Mouse (Mus musculus) kidney, postnatal 0 days (tissue): ENCODE measurements around the gene Olfr839-ps1. TPM values are rescaled to one million over a fixed set of nuclear protein-coding genes. Genes with fewer than 3 reads are reported as not detected.

Experiments used
- ATAC-seq: fragments of 200-750 bp; cut with Nextera tagmentation; replicated peaks from 2 replicates; pipeline ENCODE4 v1.8.0; 2017; ENCODE audit warnings: low read depth, moderate number of reproducible peaks, moderate TSS enrichment, moderate library complexity; ENCODE audit not compliant: low FRiP score
- DNase-seq: peaks from one replicate; pipeline ENCODE4 v3.0.0-alpha.2; 2016; ENCODE audit warnings: low spot score
- H3K27ac ChIP-seq: fragments of 300-500 bp; sonication (generic); 2 replicates; pipeline ENCODE4 v1.5.1; 2014; ENCODE audit warnings: mild to moderate bottlenecking
- H3K27me3 ChIP-seq: fragments of 300-500 bp; sonication (generic); 2 replicates; pipeline ENCODE4 v1.6.1; 2014; ENCODE audit warnings: low read length, mixed read lengths; ENCODE audit not compliant: insufficient read depth
- H3K36me3 ChIP-seq: fragments of 300-500 bp; sonication (generic); 2 replicates; pipeline ENCODE4 v1.6.1; 2014; ENCODE audit warnings: low read length, mixed read lengths; ENCODE audit not compliant: insufficient read depth
- H3K4me1 ChIP-seq: fragments of 300-500 bp; sonication (generic); replicated peaks from 2 replicates; pipeline ENCODE4 v1.6.1; 2014; ENCODE audit warnings: antibody characterized with exemption, low read length, mixed read lengths; ENCODE audit not compliant: insufficient read depth
- H3K4me2 ChIP-seq: fragments of 300-500 bp; sonication (generic); 2 replicates; pipeline ENCODE4 v1.6.1; 2014; ENCODE audit warnings: mild to moderate bottlenecking, low read length, moderate library complexity, mixed read lengths
- H3K4me3 ChIP-seq: fragments of 300-500 bp; sonication (generic); replicated peaks from 2 replicates; pipeline ENCODE4 v1.5.1; 2014; ENCODE audit warnings: low read depth, low read length
- H3K9ac ChIP-seq: fragments of 300-500 bp; sonication (generic); 2 replicates; pipeline ENCODE4 v1.6.1; 2014; ENCODE audit warnings: low read depth, low read length
- H3K9me3 ChIP-seq: fragments of 300-500 bp; sonication (generic); replicated peaks from 2 replicates; pipeline ENCODE4 v1.6.1; 2016; ENCODE audit warnings: low read length, inconsistent platforms, mixed read lengths
- CTCF ChIP-seq: IDR thresholded peaks from 2 replicates; pipeline ENCODE4 v1.5.1; 2016; ENCODE audit warnings: antibody characterized with exemption, low read depth, mild to moderate bottlenecking, moderate library complexity
- WGBS: fragments of 180-500 bp; shearing (Covaris S2); extraction: QIAGEN DNeasy Blood & Tissue Kit; methylation state at CpG from one replicate; pipeline ENCODE4 v1.1.7; 2014; 5-methylcytosine and 5-hydroxymethylcytosine counted together
- polyA plus RNA-seq: library from polyadenylated mRNA; unstranded; fragments of >200 nt; fragmentation: Nextera tagmentation; extraction: Ambion mirVana; gene quantifications from 2 replicates; pipeline ENCODE4 v1.2.1, GENCODE M21; 2015

Olfr839-ps1 gene
- not detected in 2 replicates for polyA plus RNA-seq

DNA sequence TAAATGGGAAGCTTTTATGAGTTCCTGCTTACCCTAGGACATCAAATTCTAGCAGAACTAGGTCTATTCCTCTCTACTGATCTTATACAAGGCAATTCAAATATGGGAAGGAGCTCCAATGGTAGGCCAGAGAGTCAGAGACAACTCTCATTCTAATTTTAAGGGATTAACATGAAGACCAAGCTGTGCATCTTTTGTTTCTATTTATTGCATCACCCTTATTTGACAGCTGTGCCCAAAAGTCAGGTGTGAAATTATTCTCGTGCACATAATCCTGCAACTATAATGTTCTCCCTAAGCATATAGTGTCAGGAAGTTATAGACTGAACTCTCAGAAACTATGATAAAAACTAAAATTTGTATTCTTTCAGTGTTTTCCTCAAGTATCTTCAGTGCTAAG lies at the start of gene Olfr839-ps1:
TSS of gene Olfr839-ps1 (minus strand) at position 101 of the 400 bp plus-strand sequence.
- no peak for DNase-seq
- 73% methylated on average over 1 of the region's 1 CpGs for WGBS

DNA sequence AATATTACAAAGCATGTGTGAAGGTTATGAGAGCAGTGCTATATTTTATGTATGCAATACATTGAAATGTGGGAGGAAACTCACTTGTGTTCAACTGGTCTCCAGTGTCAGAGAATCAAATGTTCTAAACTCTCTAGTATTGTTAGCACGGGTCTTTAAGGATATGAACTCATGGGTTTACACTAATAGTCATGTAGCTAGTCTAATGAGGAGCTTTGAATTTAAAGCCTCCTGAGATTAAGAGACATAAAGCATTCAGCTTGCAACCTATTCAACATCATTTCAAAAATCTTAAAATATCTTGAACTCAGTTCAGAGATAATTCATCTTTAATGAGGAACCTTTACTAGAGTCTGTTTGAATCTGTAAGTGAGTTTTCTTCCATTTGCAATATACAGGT lies 41.1 kb downstream of the Olfr839-ps1 start, which contains the start of gene Olfr837:
TSS of gene Olfr837 (plus strand) at position 301 of the 400 bp plus-strand sequence.
- Histone ChIP-seq H3K4me1 (no peaks in the 10 kb centered on the region), H3K9me3 (no peaks in the 10 kb centered on the region), H3K4me3 (no peak within 1 kb of the TSS), H3K36me3 (no peaks in the 10 kb centered on the region), H3K27ac (no peak within 1 kb of the TSS), H3K9ac (no peak within 1 kb of the TSS), H3K4me2 (no peak within 1 kb of the TSS), H3K27me3 (no peaks in the 10 kb centered on the region)
- 83% methylated on average over 1 of the region's 1 CpGs for WGBS
- ATAC-seq (no peak), DNase-seq (no peak)
- no peak for TF ChIP-seq CTCF

More for the DNA sequence above, at the start of gene Olfr839-ps1:
- no peak for ATAC-seq
- Histone ChIP-seq H3K27ac (no peak within 1 kb of the TSS), H3K4me1 (no peaks in the 10 kb centered on the region), H3K4me2 (no peak within 1 kb of the TSS), H3K27me3 (no peaks in the 10 kb centered on the region), H3K4me3 (no peak within 1 kb of the TSS), H3K36me3 (no peaks in the 10 kb centered on the region), H3K9me3 (no peaks in the 10 kb centered on the region), H3K9ac (no peak within 1 kb of the TSS)
- TF ChIP-seq CTCF, result no peak

DNA sequence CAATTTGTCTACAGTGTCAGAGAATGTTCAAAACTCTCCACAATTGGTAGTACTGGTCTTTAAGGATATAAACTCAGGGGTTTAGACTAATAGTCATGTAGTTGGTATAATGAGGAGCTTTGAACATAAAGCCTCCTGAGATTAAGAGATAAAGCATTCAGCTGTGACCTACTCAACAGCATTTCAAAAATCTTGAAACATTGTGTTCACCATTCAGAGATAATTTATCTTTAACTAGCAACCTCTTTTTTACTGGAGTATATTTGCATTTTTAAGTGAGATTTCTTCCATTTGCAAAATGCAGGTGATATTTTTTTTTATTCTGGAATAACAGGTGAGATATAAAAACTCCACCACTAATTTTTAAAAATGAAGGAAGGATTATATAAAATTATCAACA lies 57.0 kb downstream of the Olfr839-ps1 start, which contains the start of gene Olfr836:
TSS of gene Olfr836 (plus strand) at position 301 of the 400 bp plus-strand sequence.
- Histone ChIP-seq H3K4me1 (no peaks in the 10 kb centered on the region), H3K4me3 (no peak within 1 kb of the TSS), H3K27ac (no peak within 1 kb of the TSS), H3K36me3 (no peaks in the 10 kb centered on the region), H3K27me3 (no peaks in the 10 kb centered on the region), H3K9ac (no peak within 1 kb of the TSS), H3K4me2 (no peak within 1 kb of the TSS), H3K9me3 (no peaks in the 10 kb centered on the region)
- no peak for TF ChIP-seq CTCF
- DNase-seq (no peak), ATAC-seq (no peak)

Other genes starting within 250 kb of the Olfr839-ps1 start
- gene Olfr832, start 240.2 kb downstream of the Olfr839-ps1 start, polyA plus RNA-seq, result 0.04 TPM in 1 of 2 replicates, not detected in the other
- not detected in 2 replicates for gene Olfr834, start 189.3 kb downstream of the Olfr839-ps1 start, polyA plus RNA-seq
- not detected in 2 replicates for gene Olfr835, start 144.6 kb downstream of the Olfr839-ps1 start, polyA plus RNA-seq
- gene Olfr836, start 56.9 kb downstream of the Olfr839-ps1 start, polyA plus RNA-seq, result not detected in 2 replicates
- not detected in 2 replicates for gene Olfr837, start 41.0 kb downstream of the Olfr839-ps1 start, polyA plus RNA-seq
- gene Olfr843, start 74.7 kb upstream of the Olfr839-ps1 start, polyA plus RNA-seq, result not detected in 2 replicates
- not detected in 2 replicates for gene Olfr844, start 139.0 kb upstream of the Olfr839-ps1 start, polyA plus RNA-seq
- gene Olfr845, start 159.1 kb upstream of the Olfr839-ps1 start, polyA plus RNA-seq, result not detected in 2 replicates
- not detected in 2 replicates for gene Olfr846, start 186.7 kb upstream of the Olfr839-ps1 start, polyA plus RNA-seq
- not detected in 2 replicates for gene Olfr847, start 201.4 kb upstream of the Olfr839-ps1 start, polyA plus RNA-seq